Mouse (Mus musculus) T-cell, adult 66 days (primary cell): ENCODE measurements around the gene Vkorc1l1. TPM values are rescaled to one million over a fixed set of nuclear protein-coding genes. Genes with fewer than 3 reads are reported as not detected.

Experiments
- total RNA-seq, 2 experiments: library from RNA; stranded (reverse); gene quantifications; 3 replicates in 1 of 2; 4 replicates in 1 of 2; pipeline ENCODE4 v1.2.4; 2023

Gene Vkorc1l1
- 10 to 100 TPM; 10.3 to 13.7 TPM for total RNA-seq

GRCm38 (mm10) chr5:129941495-129942045, at the start of gene Vkorc1l1:
Gene Vkorc1l1 (plus strand): TSS chr5:129941970.

GRCm38 (mm10) chr5:129895198-129896088, 46.3 kb upstream of the Vkorc1l1 start, which contains the start of gene Zbed5:
Gene Zbed5 (plus strand): TSS chr5:129895723.

GRCm38 (mm10) chr5:129898449-129898848, 43.3 kb upstream of the Vkorc1l1 start, which contains the start of gene Phkg1:
Gene Phkg1 (minus strand): TSS chr5:129898549.

GRCm38 (mm10) chr5:129908242-129908965, 33.4 kb upstream of the Vkorc1l1 start, which contains the start of gene Nupr1l:
Gene Nupr1l (plus strand): TSS chr5:129908540.

GRCm38 (mm10) chr5:130002301-130003146, 60.8 kb downstream of the Vkorc1l1 start, which contains the start of gene Gusb:
Gene Gusb (minus strand): TSS chr5:130003049.

GRCm38 (mm10) chr5:130029142-130029897, 87.5 kb downstream of the Vkorc1l1 start, which contains the start of the genes Asl and Crcp:
Gene Asl (minus strand): TSS chr5:130029247.
Gene Crcp (plus strand): TSS chr5:130029290.

Other genes with a start within 250 kb of the Vkorc1l1 start
- not detected for gene Sept14, start 233.5 kb upstream of the Vkorc1l1 start, total RNA-seq
- 10 to 100 TPM; 46.5 to 57.2 TPM for gene Mrps17, start 226.5 kb upstream of the Vkorc1l1 start, total RNA-seq
- gene Nipsnap2, start 216.9 kb upstream of the Vkorc1l1 start, total RNA-seq = 10 to 100 TPM; 26.3 to 28.2 TPM
- 10 to 100 TPM; 15.0 to 18.2 TPM for gene Psph, start 154.5 kb upstream of the Vkorc1l1 start, total RNA-seq
- 10 to 100 TPM; 23.9 to 25.2 TPM for gene Sumf2, start 95.0 kb upstream of the Vkorc1l1 start, total RNA-seq
- 100 to 1,000 TPM; 153 to 181 TPM for gene Chchd2, start 54.5 kb upstream of the Vkorc1l1 start, total RNA-seq
- gene Zbed5, start 46.2 kb upstream of the Vkorc1l1 start, total RNA-seq = 1 to 10 TPM; 1.1 to 2.0 TPM
- gene Phkg1, start 43.4 kb upstream of the Vkorc1l1 start, total RNA-seq = under 1 TPM; 0.39 to 0.76 TPM
- gene Nupr1l, start 33.4 kb upstream of the Vkorc1l1 start, total RNA-seq = under 1 TPM; 0.41 to 0.70 TPM
- 10 to 100 TPM; 25.2 to 32.1 TPM for gene Gusb, start 61.1 kb downstream of the Vkorc1l1 start, total RNA-seq
- 10 to 100 TPM; 22.5 to 32.0 TPM for gene Asl, start 87.3 kb downstream of the Vkorc1l1 start, total RNA-seq
- gene Crcp, start 87.3 kb downstream of the Vkorc1l1 start, total RNA-seq = 10 to 100 TPM; 25.8 to 28.9 TPM
- 1 to 10 TPM; 3.7 TPM for gene Tpst1, start 131.4 kb downstream of the Vkorc1l1 start, total RNA-seq
- 1 to 10 TPM; 2.4 to 3.9 TPM for gene Kctd7, start 202.9 kb downstream of the Vkorc1l1 start, total RNA-seq
- 10 to 100 TPM; 32.7 to 33.5 TPM for gene Rabgef1, start 229.8 kb downstream of the Vkorc1l1 start, total RNA-seq